Comparison of ENCODE assay signal across 18 mouse cellular contexts in the genomic region with DNA sequence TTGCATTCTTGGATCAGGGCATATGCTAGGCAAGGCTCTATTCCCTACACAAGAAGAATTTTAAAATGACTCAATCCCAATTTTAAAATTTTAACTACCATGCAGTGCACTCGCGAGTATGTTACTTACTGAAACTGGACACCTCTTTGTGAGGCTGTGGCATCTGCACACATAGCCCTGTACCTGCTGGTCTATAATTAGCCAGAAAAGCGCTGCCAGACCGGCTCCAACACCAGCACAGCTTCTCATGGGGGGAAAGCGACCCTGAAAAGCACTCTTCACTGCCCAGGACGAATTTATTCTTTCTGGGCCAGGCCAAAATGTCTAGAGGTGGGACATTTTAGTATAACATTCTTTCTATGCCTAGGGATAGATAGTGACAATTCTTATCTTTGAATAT. TPM values are rescaled to one million over a fixed set of nuclear protein-coding genes. Genes with fewer than 3 reads are reported as not detected.
"Had no signal": no experiment of that assay in that cellular context is flagged by ENCODE, and none has a peak within 500 bp of the region (broad histone marks: within the 10 kb centered on the region; RNA-seq: fewer than 3 reads in every experiment).

No protein-coding gene starts in this region.

- ATAC-seq: midbrain, embryonic 16.5 days had no signal

- H3K9me3 ChIP-seq: midbrain, embryonic 10.5 days; midbrain, embryonic 12.5 days; neural tube, embryonic 13.5 days; neural tube, embryonic 15.5 days had no signal

- DNase-seq: lung, embryonic 14.5 days; lung, postnatal 10 days; lung, postnatal 4 days; midbrain, embryonic 14.5 days; right cerebral cortex, adult 18-20 months; right cerebral cortex, postnatal 25 days; right cerebral cortex, postnatal 4 days; spleen, adult 18-20 months; thymus, adult 18-20 months; thymus, postnatal 14 days; thymus, postnatal 36 days had no signal

- H3K4me3 ChIP-seq: midbrain, embryonic 10.5 days; midbrain, embryonic 12.5 days; myocyte; neural tube, embryonic 13.5 days; neural tube, embryonic 15.5 days had no signal

- H3K27me3 ChIP-seq: midbrain, embryonic 12.5 days; neural tube, embryonic 13.5 days; neural tube, embryonic 15.5 days had no signal

- H3K27ac ChIP-seq: midbrain, embryonic 10.5 days; midbrain, embryonic 12.5 days; neural tube, embryonic 13.5 days; neural tube, embryonic 15.5 days had no signal

- H3K9ac ChIP-seq: lung, embryonic 14.5 days; midbrain, embryonic 12.5 days; neural tube, embryonic 13.5 days; neural tube, embryonic 15.5 days had no signal

- H3K4me2 ChIP-seq: lung, embryonic 14.5 days; midbrain, embryonic 12.5 days; neural tube, embryonic 13.5 days; neural tube, embryonic 15.5 days had no signal

RNA-seq across cellular contexts. Expression of gene Slc3a1, which starts 42.5 kb away (rescaled TPM):
- polyA plus RNA-seq: lung, embryonic 16.5 days had no signal
